Mouse (Mus musculus): ENCODE measurements around the gene Shpk.

The Shpk gene

GRCm38 (mm10) chr11:73201021-73201420 is 1.8 kb downstream of the Shpk start:
- no peak for DNase-seq

DNA sequence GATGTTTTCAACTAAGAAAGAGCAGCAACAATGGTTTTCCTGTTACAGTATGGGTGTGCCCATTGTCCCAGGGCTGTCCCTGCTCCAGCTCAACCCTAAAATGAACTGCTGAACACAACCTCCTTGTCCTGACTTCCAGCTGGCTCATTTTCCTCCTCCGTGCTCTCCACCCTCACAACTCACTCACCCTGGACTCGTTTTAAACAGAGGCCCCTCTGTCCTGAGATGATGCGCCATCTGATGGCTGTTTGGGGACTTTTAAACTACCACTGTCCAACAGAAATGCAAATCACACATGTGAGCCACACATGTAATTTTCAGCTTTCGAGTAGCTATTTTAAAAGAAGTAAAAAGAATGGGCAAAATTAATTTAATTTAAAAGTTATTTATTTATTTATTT is 2.3 kb downstream of the Shpk start:
- no peak for DNase-seq

DNA sequence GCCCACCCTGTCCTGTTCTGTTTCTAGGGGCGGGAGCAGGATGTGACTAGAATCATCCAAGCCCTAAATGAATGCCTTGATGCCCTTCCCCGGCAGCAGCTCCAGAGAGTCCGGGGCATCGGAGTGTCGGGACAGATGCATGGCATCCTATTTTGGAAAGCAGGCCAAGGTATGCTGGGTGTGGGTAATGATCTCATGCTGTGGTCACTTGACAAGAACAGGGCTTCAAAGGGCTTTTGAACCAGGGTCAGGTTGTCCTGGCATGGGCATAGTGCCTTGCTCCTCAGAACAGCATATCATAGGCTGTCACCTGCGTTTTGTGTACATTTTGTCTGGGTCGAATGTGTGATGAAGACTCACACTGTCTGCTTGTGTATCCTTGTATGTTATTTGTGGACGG is 4.6 kb downstream of the Shpk start:
- no peak for DNase-seq

- DNase-seq: no peak
These were observed 5.9 kb downstream of the Shpk start for GRCm38 (mm10) chr11:73205194-73205593.

GRCm38 (mm10) chr11:73207621-73208020 is 8.4 kb downstream of the Shpk start:
- DNase-seq: peak; percentile 20

GRCm38 (mm10) chr11:73213956-73214355 is 14.7 kb downstream of the Shpk start:
- DNase-seq: no peak

GRCm38 (mm10) chr11:73219671-73220070 is 20.4 kb downstream of the Shpk start:
- DNase-seq: no peak

DNA sequence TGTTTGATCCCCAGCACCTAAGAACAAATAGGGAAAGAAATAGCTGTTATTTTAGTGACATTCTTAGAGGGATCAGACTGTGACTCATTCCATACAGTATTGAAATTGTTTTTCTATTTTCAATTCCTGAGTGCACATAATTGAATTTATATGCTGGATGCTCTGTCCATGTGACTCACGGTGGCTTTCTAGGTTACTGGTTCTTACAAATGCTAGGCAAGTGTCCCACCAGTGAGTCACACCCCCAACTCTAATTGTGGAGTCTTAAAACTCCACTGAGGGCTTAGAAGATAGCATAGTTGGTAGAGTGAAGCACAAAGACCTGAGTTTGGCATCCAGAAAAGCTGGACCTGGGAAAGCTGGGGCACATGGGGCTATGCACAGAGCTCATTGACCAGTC is 21.4 kb downstream of the Shpk start:
- DNase-seq: no peak

DNA sequence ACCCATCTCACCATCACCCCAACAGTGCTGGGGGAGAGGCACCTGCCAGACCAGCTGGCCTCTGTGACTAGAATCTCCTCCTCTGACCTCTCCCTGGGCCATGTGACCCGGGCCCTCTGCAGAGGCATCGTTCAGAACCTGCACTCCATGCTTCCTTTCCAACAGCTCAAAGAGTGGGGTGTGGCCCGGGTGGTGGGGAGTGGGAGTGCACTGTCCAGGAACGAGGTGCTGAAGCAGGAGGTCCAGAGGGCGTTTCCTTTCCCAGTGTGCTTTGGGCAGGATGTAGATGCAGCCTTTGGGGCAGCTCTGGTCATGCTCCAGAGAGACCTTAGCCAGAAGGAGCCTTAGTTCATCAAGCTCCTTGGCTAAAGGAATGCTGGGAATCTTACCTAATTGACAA is 23.6 kb downstream of the Shpk start:
- no peak for DNase-seq

DNA sequence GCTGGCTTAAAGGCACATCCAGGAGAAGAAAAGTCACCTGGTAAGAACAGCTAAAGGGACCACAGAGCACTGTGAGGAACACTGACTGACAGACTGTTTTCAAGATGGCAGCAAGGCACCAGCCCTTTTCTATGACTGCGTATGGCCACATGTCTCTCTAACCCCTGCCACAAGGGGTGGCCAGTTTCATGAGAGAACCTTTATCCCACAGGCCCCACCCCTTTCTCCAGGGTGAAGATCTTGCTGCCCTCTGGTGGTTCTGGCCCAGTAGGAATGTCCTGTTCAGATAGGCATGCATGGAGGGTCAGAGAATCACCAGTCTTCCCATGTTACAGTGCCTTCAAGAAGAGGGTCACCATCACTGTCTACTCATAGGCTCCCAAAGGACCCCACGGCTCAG is 24.7 kb downstream of the Shpk start:
- no peak for DNase-seq

DNA sequence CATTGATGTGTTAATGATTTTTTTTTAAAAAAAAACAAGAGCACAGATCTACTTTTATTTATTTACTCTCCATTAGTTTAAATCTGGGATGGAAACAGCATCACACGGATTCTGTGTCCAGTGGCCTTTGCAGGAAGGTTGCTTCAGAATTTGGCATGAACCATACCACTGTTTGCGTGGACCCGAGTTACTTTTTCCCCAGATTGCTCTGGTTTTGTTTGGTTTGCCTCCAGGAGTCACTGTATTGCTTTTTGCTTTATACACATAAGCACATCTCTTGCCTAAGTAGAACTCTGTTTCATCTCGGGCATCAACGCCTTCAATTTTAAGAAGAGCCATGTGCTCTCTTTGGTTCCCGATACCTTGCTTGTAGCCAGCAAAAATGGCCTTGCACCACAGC is 26.6 kb downstream of the Shpk start:
- no peak for DNase-seq

- DNase-seq: no peak
These were observed 29.6 kb downstream of the Shpk start for GRCm38 (mm10) chr11:73228881-73229280.

GRCm38 (mm10) chr11:73230081-73230480 is 30.8 kb downstream of the Shpk start:
- no peak for DNase-seq

DNA sequence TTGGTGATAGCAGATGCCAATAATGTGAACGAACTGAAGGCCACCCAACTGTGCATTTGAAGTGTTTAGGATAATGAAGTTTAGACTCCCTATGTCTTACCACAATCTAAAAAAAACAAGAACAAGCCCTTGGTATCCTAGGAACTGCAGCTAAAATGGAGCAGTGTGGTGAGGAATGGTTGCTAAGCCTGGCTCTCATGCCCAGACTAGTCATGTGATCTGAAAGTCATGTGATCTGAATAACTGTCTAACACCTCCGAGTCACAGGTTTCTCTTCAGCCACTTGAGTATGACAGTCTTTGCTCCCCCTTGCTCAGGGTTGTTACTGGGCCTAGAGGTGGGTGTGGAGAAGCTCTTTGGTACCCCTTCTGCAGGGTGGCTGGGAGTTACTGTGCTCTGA is 33.3 kb downstream of the Shpk start:
- no peak for DNase-seq

- DNase-seq: no peak
These were observed 34.7 kb downstream of the Shpk start, which contains the start of gene Trpv1 for GRCm38 (mm10) chr11:73233992-73234391. Trpv1 (plus strand) TSS chr11:73234292.

GRCm38 (mm10) chr11:73235990-73236701 is 36.9 kb downstream of the Shpk start:
- DNase-seq: peak; percentile 35

GRCm38 (mm10) chr11:73236731-73237130 is 37.5 kb downstream of the Shpk start:
- no peak for DNase-seq

- no peak for DNase-seq
These were observed 42.9 kb downstream of the Shpk start for GRCm38 (mm10) chr11:73242199-73242598.

GRCm38 (mm10) chr11:73242777-73243176 is 43.5 kb downstream of the Shpk start:
- DNase-seq: no peak

DNA sequence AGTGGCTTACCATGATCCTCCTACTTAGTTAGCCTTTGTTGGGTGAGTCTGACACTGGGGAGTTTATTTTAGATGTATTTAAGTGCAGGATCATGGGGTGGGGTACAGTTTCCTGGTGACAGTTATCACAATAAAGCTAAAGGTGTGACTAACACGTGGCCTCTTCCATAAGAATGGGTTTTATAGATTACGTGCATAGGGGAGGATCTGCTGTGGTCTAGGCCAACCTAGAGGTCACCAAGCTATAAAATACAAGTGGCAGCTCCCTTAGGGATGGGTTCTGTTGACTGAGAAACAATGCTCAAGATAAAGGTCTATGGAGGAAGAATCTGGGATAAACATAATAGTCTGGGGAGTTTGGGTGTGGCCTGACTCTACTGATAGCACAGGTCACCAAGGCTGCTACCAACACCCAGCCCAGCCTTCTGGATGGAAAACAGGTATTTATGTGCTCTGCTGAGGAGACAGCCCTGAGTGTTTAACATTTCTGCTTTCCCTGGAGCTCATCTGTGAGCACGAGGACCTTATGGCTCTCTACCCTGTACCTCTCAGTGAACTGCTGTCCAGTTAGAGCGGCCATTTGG is 58.2 kb downstream of the Shpk start:
- no peak for DNase-seq

- no peak for DNase-seq
These were observed 59.4 kb downstream of the Shpk start for GRCm38 (mm10) chr11:73258664-73259063.

DNA sequence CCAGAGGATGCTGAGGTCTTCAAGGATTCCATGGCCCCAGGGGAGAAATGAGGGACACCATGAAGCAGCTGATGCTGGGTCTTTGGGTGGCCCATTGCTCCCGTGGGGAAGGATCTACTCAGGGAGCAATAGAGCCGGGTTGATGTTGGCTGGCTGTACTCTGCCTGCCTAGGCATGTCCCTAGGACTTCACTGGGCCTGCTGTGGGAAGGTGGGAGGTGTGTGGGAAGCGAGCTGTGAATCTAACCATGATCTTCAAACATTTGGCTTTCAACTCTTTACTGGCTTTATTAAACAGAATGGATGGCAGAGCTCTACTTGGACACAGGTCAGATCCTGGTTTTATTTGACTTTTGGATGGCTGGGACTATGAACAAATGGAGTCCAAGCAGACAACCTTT is 61.2 kb downstream of the Shpk start:
- no peak for DNase-seq

- no peak for DNase-seq
These were observed 62.1 kb downstream of the Shpk start for GRCm38 (mm10) chr11:73261385-73261784.

DNA sequence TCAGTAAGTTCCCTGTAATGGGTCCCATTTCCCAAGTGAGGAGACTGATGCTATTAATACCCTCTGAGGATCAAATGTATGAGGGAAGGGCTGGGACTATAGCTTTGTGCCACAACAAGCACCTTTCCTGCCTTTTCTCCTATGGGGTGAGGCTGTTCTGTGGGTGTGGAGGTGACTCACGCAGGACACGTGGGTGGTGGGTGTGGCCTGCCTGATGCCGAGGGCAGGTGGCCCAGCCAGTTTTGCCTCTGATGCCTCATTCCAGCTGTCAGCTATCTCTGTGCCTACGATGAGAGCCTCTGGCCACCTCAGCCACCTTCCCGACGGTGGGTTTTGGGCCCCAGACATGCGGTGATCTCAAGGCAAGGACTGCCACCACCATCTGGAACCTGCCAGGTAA is 68.0 kb downstream of the Shpk start, which contains the start of gene Trpv3:
TSS of gene Trpv3 (plus strand) at position 122 of the 400 bp plus-strand sequence.
- DNase-seq: no peak
